Mouse (Mus musculus) MEL-GATA-1-ER (cell line): ENCODE measurements around the gene Epo.

ENCODE experiments used
- DNase-seq: peaks from one replicate; pipeline ENCODE4 v3.0.0-alpha.2; 2012; ENCODE audit warnings: low read depth; ENCODE audit errors: extremely low read depth

The Epo gene

GRCm38 (mm10) chr5:137540991-137541390 lies 7.9 kb upstream of the Epo start:
- no peak for DNase-seq

- DNase-seq, result no peak
These were observed 6.3 kb upstream of the Epo start for GRCm38 (mm10) chr5:137539291-137539801.

- DNase-seq, result no peak
These were observed 4.4 kb upstream of the Epo start for GRCm38 (mm10) chr5:137537461-137537860.

- no peak for DNase-seq
These were observed 2.3 kb upstream of the Epo start for GRCm38 (mm10) chr5:137535318-137535717.

DNA sequence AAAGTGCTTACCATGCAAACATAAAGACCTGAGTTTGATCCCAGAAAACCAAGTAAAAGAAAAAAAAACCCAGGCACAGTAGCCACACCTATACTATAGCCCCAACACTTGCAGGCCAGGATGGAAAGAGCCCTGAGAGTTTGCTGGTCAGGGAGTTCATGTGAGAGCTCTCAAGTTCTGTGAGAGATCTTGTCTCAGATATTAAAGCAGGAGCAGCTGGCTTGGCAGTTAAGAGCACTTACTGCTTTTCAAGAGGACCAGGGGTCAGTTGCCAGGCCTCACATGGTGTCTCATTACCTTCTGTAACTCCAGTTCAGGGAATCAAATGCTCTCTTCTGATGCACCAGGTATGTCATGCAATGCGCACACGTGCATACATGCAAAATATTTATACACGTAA lies 1.7 kb upstream of the Epo start:
- DNase-seq, result no peak

- no peak for DNase-seq
These were observed 280 bp downstream of the Epo start for GRCm38 (mm10) chr5:137532808-137533116.

GRCm38 (mm10) chr5:137532131-137532807 lies 773 bp downstream of the Epo start:
- DNase-seq, result no peak

DNA sequence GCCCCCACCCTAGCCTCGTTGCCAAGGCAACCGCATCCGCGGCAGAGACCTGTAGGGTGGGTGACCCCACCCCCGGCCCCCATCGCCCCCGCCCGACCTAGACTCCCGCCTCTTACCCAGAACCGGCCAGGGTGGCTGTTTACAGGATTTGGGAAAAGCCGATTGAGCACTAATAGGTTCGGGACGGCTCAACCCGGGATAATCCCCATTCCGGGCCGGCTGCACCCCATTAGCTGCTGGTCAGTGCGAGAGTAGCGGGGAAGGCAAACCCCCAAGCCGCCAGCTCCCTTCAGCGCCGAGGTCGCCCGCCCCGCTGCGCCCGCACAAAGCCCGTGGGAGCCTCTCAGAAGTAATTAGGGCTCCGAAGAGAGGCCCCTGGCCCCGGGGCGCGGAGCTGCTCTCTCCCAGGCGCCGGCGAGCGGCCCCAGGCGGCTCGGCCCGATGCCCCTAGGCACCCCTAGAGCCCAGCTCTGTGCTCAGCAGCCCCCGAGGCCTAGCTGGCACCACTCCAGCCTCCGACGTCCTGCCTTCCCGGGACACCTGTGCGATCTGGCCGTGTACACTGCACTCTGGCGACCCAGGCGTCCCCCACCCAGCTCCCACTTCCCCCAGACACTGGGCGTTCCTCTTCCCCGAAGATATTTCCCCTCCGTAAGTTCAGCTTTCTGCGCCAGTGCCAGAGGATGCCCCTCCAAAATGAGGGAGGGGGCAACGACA lies 1.5 kb downstream of the Epo start:
- peak; percentile 34 for DNase-seq

DNA sequence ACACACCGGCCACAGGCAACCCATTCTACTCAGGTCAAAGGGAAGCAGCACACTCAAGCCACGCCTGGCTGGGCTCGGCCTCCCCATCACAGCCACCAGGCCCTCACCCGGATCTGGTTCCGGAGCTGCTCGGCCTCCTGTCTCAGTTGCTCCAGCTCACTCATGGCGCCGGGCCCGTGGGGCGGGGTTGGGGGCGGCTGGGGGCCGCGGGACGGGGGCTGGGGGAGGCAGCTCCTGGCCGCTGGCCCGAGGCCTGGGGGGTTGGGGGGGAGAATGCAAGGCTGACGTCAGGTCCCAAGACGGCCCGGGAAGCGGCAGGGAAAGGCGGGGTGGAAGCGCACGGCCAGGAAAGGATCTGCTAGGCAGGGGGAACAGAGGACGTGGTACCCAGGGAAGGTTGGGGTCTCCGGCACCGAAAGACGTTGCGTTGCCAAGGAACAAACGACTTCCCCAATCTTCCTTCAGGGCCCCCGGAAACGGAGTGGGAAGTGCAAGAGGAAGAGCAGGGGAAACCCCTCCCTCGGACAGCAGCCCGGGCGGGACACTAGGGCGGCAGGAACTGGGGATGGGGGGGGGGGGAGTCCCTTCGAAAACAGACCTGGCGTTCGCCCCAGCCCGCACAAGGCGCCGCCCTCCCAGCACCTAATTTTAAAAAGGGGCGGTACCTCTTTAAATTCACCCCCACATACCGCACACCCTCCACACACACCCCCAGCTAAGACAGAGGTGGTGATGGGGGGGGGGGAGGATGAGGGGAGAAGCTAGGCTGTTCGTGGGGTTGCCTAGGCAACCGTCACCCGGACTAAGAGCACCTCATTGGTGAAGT lies 2.2 kb downstream of the Epo start:
- peak; percentile 38 for DNase-seq

DNA sequence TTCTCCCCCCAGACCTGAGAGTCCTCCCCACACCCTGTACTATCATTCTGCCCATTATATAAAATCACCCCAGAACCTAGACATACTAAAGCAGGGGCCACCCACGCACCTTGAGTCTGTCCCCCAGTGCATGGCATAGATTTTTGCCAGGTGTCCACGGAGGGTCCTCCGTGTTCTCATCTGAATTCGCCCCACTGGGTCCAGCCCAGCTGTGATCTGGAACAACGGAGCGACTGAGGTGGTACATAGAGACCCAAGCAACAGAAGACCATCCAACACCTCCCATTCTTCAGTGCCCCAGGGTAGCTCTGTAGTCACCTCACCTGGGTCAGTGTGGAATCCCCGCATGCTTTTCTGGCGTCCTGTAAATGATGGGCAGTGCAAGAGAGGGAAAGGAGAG lies 3.0 kb downstream of the Epo start:
- no peak for DNase-seq

DNA sequence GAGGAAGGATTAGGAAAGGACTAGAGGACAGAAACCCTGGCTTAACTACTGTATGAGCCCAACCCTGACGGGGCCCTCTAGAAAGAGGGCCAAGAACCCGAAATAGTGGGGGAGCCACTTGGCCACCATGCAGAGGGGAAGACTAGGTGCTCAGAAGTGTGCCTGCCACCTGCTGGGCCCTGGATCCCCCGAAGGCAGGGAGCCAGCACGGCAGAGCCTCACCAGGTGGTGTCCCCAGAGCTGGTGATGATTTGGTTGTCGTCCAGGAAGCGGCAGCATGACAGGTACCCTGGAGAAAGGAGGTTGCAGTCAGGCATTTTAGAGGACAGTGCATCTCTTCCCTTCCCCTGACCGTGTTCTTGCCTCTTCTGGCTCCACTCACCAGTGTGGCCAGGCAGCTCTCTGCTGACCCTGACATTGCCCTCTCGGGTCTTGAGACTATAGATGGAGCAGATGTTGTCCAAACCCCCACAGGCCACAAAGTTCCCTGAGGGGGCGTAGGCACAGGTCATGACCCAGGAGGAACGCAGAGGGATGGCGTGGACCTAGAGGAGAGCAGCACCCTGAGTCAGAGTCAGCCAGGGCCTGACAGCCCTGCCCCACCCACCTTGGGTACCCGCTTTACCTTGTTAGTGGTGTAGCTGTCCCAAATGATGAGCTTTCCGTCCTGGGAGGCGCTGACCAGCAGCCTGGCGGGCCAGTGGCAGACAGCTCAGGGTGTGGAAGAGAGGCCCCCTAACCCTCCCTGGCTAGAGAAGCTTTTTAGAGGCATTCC lies 3.6 kb downstream of the Epo start:
- no peak for DNase-seq

GRCm38 (mm10) chr5:137528247-137528968 lies 4.6 kb downstream of the Epo start:
- no peak for DNase-seq

- no peak for DNase-seq
These were observed 5.6 kb downstream of the Epo start for GRCm38 (mm10) chr5:137527413-137527812.

DNA sequence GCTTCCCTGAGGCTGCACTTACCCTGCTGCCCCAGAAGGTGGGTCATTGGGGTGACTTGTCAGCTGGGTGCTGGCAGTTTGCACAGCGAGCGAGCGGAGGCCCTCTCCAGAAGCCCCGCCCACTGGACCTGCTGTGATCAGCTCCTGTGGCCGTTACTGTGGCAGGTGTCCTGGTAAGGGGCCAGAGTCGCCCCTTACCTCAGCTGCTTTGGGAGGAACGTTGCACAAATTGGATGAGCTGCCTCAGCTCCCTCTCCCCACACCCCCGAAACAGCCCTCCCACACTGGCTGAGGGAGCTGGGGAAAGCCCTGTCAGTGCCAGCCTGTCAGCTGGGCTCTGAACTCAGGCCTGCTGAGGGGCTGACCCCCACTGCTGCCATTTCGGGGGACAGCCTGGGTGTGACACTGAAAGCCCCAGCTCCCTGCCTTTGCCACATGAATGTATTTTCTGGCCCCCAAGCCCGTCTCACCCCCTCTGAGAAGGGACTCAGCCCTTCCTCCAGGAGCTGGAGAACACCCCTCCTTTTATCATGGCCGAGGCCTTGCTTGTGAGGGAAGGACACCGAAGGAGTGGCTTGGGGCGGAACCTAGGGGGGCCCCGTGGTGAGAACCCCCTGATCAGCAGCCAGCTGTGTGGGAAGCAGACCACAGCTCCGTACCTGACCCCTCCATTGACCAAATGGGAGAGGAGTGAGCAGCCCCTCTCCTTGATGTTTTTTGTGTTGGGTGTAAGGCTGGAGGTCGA lies 6.7 kb downstream of the Epo start:
- no peak for DNase-seq

- DNase-seq, result no peak
These were observed 7.5 kb downstream of the Epo start for GRCm38 (mm10) chr5:137525511-137525910.

DNA sequence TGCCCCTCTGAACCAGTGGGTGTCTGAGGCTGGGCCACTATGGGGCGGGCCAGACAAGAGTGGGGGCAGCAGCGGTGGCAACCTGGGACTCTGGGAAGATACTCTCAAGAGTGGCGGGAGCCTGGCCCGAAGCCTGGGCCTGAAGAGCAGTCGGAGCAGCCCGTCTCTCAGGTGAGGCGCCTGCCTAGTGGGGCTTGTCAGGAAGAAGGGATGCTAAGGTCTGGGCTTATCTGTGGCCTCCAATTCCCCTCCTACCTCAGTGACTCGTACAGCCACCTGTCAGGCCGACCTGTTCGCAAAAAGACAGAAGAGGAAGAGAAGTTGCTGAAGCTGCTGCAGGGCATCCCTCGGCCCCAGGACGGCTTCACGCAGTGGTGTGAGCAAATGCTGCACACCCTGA lies 8.4 kb downstream of the Epo start:
- DNase-seq, result no peak

DNA sequence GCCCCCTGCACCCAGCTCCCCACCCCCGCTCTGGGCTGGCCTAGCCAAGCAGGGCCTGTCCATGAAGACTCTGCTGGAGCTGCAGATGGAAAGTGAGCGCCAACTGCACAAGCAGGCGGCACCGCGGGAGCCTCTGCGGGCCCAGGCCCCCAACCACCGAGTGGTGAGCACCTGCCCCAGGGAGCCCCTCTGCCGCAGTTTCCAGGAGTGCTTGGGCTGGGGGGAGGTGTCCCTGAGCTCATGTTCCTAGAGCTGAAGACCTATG lies 8.9 kb downstream of the Epo start:
- DNase-seq, result no peak

DNA sequence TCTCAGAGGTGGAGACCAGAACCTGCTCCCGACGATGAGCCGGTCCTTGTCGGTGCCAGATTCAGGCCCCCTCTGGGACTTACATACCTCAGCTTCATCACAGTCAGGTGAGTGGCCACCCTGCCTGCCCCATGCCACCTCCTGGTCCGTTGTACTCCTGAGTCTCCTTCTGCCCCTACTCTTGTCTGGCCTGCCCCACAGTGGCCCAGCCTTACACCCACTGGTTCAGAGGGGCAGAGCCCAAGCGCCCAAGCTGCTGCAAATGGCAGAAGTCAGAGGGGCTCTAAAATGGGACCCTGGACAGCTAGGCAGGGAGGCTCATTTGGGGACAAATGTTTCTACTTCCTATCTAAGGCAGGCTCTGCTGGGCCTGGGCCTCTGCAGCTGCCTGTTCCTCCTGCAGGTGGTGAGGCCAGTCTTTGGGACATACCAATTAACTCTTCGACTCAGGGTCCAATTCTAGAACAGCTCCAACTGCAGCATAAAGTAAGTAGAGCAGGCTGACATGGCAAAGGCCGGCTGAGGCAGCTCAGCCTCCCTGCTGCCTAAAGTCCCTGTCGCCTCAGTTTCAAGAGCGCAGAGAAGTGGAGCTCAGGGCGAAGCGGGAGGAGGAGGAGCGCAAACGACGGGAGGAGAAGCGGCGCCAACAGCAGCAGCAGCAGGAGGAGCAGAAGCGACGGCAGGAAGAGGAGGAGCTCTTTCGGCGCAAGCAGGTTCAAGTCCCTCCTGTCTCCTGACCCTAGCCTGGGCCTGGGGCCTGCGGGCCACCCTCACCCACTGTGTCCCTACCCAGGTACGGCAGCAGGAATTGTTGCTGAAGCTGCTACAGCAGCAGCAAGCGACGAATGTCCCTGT lies 9.4 kb downstream of the Epo start:
- no peak for DNase-seq

GRCm38 (mm10) chr5:137522711-137523110 lies 10.3 kb downstream of the Epo start:
- DNase-seq, result no peak
